Mouse (Mus musculus) c-Kit-positive CD71-negative TER-119-negative erythroid progenitor cells, embryonic 14.5 days (primary cell): ENCODE measurements around the gene Kirrel.

Experiments used
- DNase-seq: peaks from one replicate; pipeline ENCODE4 v3.0.0-alpha.2; 2013; ENCODE audit warnings: low read depth

The Kirrel gene

GRCm38 (mm10) chr3:87174096-87174768, at the start of gene Kirrel:
Gene Kirrel (minus strand): TSS chr3:87174747.
- no peak for DNase-seq

DNA sequence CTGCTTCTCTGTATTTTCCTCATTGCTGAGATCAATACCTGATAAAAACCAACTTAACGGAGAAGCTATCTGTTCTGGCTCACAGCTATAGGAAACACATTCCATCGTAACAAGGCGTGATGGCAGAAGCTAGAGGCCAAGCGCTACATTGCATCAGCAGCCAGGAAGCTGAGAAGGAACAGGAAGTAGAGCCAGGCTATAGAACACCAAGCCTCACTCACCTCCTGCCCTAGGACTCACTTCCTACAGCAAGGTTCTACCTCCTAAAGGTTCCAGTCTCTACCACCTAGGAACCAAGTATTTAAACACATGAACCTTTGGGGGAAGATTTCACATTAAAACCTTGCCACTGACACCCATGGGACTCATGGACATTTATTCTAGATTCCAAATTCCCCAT, 49.1 kb upstream of the Kirrel start:
- DNase-seq = no peak

DNA sequence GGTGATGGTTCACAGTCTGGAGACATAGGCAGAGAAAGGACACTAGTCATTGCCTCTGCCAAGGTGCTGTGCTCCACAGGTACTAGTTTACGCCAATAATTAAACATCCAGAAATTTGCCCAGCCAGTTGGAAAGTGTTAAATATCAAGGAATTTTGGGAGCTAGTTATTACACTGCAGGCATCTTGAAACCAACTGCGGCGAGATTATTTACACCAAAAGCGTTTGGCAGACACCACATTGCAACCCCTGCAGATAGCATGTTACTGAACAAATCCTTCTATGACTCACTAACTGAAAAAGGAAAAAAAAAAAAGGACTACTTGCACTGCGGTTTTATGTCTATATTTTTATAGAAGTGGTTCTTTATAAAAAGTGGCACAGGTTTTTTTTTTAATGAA, 47.8 kb upstream of the Kirrel start:
- DNase-seq = no peak

DNA sequence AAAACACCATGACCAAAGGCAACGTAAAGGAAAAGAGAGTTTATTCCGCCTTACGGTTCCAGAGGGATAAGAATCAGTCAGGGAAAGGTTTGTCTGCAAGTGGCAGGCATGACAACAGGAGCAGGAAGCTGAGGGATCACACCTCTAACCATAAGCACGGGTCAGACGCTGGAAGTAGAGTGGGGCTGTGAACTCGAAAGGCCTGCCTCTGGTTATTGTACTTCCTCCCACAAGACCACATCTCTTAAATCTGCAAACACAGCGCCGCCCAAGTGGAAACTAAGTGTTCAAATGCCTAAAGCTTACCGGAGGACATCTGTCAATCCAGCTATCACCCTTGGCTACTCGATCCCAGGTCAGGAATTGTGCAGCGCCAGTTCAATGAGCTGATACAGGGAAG, 40.6 kb upstream of the Kirrel start:
- DNase-seq = no peak

- DNase-seq = no peak
These were observed 39.8 kb upstream of the Kirrel start for GRCm38 (mm10) chr3:87214221-87214864.

DNA sequence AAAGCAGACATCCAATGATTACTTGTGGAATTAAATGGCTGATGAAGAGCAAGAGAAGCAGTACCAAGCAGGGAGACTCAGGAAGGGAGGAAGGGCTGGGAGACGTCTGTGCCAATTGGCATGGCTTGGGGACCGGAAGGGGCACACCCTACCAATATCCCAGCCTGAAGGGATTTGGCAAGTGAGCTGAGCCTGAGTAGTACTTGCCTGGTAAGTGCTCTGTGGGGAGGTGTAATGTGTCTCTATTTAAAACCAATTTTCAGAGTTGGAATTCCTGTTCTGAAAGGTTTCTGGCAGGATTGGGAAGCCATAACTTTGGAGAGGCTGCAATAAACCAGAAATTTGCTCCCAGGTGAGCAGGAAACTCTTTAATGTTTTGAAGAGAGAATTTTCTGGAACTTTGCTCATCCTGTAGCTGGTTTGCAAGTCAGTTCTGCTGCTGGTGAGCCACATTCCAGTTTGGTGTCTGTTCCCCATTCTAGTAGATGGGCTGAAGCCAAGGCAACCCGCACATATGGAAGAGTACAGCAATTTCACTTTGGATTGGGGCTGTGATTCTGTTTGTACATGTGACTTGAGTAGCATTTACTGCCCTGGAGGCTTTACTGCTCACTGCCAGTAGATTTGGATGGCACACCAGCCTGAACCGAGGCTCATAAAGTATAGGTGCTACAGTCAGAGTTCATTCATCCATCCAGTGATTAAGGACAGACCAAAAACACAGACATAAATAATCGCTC, 32.0 kb upstream of the Kirrel start:
- DNase-seq = no peak

GRCm38 (mm10) chr3:87196637-87197036, 22.1 kb upstream of the Kirrel start:
- DNase-seq = no peak

GRCm38 (mm10) chr3:87195041-87195440, 20.5 kb upstream of the Kirrel start:
- DNase-seq = no peak

- no peak for DNase-seq
These were observed 20.0 kb upstream of the Kirrel start for GRCm38 (mm10) chr3:87194591-87194990.

DNA sequence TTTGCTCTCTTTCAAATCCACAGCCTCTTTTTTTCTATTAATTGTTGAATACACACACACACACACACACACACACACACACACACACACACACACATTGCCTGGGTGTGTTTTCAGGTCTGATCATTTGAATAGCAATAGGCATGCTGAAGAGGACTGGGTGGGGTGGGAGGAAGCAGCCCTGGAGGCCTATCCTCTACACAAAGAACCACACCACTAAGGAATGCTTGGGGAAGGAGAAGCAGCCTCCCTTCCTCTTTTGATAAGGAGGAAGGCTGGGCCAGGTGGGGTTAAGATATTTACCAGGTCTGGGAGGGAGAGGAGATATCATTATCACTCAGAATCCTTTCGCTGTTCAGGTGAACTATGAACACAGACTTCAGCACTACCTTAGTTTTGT, 19.2 kb upstream of the Kirrel start:
- no peak for DNase-seq

DNA sequence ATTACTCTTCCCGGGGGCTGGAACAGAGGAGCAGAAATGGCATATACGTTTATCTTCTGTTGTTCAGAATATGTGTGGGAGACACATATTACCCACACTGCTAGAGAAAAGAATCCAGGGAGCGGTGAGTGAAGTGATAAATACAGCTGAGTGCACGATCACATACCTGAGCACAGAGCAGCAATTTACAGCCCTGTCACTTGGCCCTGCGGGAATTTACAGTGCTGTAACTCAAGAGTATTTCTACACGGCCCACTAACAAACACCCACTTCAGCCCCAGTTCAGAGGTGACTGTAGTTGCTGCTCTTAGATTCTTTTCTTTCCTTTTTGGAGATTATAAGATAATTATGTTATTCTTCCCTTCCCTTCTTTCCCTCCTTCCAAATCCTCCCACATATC, 18.8 kb upstream of the Kirrel start:
- DNase-seq = no peak

DNA sequence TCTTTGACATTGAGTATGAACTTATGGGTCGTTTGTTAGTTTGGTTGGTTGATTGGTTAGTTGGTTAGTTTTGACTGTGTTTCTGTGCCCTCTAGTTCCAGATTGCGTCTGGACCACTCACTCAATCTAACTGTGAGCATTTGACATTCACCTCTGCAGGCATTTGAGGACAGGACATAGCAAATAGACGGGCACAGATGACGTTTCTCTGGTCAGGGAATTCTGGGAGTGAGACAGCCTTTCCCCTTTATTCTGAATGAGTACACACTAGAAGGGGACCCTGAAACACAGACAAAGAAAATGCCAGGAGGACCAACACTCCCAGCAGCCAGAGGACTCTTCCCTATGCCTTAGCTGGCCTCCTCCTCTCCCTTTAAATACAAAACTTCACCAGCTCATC, 2.1 kb upstream of the Kirrel start:
- no peak for DNase-seq

GRCm38 (mm10) chr3:87175438-87175815, 880 bp upstream of the Kirrel start:
- DNase-seq = no peak

DNA sequence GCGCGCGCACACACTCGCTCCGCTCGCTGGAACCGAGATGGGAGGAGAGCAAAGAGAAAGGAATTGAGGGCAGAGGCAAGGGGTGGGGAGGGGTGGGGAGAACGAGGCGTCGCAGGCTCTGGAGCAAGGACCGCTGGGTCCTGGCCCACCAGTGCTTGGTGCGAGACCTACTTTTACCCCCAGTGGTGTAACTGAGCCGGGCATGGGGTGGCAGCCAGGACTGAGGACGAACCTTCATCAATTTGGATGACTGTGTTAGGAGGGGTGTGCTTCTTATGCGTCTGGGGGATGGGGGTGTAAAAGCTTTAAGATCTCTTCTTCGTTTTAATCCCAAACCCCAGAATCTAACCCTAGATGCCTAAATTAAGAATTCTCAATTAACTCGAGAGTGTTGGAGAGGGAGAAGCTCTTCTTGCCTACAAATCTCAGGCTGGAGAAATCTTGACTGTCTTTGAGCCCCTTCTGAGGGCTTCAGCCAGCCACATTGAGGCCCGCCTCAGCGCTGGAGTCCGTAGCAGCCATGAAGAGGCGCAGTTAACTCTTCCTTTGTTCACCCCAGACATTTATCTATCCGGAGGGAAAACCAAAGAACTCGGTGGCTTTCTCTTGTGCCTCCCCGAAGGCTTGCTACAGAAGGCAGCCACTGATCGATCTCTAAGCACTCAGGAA, 356 bp upstream of the Kirrel start:
- no peak for DNase-seq

DNA sequence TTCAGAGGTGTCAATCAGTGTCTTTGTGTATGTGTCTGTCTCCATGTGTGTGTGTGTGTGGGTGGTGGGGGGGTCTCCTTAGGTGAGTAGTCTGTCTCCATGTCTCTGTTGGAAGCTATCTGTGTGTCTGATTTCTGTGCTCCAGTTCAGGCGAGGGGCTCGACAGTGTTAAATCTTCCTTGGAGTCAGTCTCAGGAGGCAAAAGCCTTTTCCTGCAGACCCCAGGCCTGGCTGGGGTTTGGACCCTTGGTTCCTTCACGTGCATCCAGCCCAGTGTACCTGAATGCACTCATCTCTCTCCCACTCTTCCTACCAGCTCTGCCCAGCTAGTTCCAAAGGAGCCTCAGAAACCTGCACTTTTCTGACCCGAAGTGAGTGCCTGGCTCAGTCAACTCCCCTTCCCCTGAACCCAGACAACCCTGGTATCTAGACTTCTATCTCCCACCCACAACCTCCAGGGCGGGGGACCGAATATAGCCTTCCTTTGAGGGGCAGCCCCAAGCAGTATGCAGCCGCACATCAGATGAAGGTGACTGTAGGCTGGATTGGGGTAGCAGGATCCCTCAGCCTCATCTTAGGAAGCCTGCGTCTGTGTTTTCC, 961 bp downstream of the Kirrel start:
- no peak for DNase-seq

- DNase-seq = no peak
These were observed 1.5 kb downstream of the Kirrel start for GRCm38 (mm10) chr3:87173103-87173444.

- no peak for DNase-seq
These were observed 2.0 kb downstream of the Kirrel start for GRCm38 (mm10) chr3:87172351-87173102.

DNA sequence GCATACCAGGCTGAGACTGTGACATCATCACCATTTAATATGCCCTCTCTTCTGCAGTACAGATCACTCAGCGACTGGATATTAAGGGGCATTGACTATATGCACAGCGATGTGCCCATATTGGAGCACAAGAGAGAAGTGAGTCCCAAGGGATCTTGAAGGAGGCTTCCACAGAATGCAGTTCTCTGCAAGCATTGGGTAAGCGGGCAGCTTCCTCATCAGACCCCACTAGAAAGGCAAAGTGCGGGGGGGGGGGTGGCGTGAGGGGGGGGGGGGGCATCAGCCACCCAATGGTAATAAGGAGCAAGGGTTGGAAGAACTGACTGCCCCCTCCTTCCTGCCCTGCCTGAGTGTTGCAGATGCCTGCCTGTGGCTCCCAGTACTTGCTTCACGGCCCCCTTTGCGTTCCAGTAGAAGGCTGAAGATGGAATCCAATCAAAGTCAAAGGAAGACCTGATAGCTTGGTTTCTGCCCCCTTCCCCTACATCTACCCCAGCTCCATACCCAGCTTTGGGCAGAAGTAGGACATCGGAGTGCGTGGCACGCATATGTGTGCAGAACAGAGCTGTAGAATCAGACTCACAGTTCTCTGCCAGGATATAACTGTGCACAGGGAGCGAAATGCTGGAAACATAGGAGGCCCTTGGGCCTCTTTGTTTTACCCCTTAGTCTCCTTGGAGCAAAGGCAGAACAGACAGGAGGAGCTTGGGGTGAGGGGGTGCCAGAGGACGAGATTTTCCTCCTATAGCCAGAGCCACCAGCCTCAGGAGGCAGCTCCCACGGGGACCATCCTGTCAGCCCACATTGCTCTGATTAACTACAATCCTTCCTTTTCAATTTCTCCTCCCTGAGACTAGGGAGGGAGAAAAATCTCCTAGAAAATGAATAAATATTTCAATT, 3.1 kb downstream of the Kirrel start:
- no peak for DNase-seq

GRCm38 (mm10) chr3:87169402-87170015, 5.0 kb downstream of the Kirrel start:
- DNase-seq = no peak

- no peak for DNase-seq
These were observed 5.8 kb downstream of the Kirrel start for GRCm38 (mm10) chr3:87168756-87169155.
